Mouse (Mus musculus) neutrophil, adult 5-6 weeks (primary cell): ENCODE measurements around the gene Fcrla. TPM values are rescaled to one million over a fixed set of nuclear protein-coding genes. Genes with fewer than 3 reads are reported as not detected.
A peak's percentile ranks its signal among the peaks of the same experiment; 100 is the strongest.
"Not testable (repeated sequence)": the region's sequence is repeated elsewhere in the genome, so short reads cannot be mapped to it uniquely, and the experiment has no call there.

Source experiments
- ATAC-seq: fragments of 151-379, 151-347 bp; 2 replicates; pipeline ENCODE4 v1.8.0; 2017; ENCODE audit warnings: mild to moderate bottlenecking, moderate TSS enrichment; ENCODE audit not compliant: insufficient number of reproducible peaks, poor library complexity, low FRiP score, severe bottlenecking; ENCODE audit errors: extremely low read depth
- total RNA-seq: library from RNA; stranded (forward); fragments of 200-1000 nt; gene quantifications from 2 replicates; pipeline ENCODE4 v1.2.3, GENCODE M21; 2017

Fcrla gene
- 255 and 258 TPM in 2 replicates for total RNA-seq

DNA sequence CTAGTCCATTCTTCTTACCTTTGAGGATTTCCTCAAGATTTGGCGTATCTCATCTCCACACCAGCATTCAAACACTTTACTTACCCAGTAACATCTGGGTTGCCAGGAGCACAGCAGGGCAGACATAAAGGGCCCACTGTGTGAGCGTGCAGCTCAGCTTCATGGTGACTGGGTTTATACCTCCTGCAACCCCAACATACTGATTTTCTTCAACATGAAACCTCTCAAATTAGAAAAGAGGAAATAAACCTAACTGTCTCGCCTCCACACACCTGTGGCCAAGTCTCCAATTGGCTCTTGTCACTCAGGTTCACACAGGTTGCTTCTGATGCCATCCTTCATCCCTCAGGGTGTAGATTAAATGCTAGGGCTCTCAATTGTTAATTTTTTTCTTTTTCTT lies at the start of gene Fcrla:
Gene Fcrla (minus strand): TSS at position 206 of the 400 bp plus-strand sequence.
- ATAC-seq, result peak; percentile 34; the same call in 1 of the 2 replicates

- ATAC-seq, result no peak
Measured at GRCm38 (mm10) chr1:170976447-170976846, 49.1 kb upstream of the Fcrla start, which contains the start of gene Fcgr2b. TSS of gene Fcgr2b (minus strand) at chr1:170976547.

DNA sequence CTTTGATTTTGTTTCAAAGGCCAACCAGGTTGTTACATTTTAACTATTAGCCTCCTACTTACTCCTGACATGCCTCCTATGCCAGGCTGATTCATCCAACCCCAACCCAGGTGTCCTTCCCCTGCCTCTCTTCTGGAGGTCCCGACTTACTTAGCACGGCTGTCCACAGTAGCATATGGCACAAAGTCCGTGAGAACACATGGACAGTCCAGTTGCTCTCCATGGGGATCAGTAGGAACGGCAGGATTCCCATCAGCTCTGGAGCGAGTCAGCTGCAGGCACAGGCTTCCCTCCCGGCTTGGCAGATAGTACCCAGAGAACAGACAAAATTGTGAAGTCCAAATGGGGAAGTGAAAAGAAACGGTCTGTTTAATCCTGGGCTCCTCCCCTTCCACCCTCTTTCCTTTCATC lies 48.4 kb upstream of the Fcrla start:
- peak; percentile 87 for ATAC-seq

DNA sequence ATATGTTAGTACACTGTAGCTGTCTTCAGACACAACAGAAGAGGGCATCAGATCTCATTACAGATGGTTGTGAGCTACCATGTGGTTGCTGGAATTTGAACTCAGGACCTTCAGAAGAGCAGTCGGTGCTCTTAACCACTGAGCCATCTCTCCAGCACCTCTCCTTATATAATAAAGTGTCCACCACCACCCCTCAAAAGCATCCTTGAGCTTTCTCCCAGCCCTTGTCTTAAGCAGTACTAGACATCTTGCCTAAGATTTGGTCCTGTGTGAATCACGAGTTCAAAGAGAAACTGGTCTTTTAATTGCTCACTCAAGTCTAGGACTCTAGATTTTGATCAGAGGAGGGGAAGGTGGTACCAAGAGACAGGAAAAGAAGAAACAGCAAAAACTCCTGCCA lies 48.0 kb upstream of the Fcrla start:
- ATAC-seq, result not testable (repeated sequence)

GRCm38 (mm10) chr1:170974736-170975135 lies 47.4 kb upstream of the Fcrla start:
- no peak for ATAC-seq

GRCm38 (mm10) chr1:170974171-170974570 lies 46.8 kb upstream of the Fcrla start:
- ATAC-seq, result no peak

DNA sequence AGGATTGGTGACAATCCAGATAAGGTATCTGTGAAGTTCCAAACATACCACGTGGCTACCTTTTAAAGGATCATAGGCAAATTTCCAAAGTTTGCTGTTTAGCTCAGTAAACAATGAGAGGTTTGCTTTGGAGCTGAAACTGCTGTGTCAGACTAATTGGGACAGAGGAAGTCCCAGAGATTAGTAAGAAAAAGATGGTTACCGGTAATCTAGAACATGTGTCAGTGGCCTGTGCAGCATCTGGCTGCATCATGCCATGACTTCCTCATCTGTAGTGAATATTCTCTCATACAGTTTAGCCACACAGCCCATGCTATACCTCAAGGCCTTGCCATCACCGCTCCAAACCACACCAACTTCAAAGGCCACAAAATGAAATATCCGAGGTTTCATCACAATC lies 45.6 kb upstream of the Fcrla start:
- ATAC-seq, result peak; percentile 69

DNA sequence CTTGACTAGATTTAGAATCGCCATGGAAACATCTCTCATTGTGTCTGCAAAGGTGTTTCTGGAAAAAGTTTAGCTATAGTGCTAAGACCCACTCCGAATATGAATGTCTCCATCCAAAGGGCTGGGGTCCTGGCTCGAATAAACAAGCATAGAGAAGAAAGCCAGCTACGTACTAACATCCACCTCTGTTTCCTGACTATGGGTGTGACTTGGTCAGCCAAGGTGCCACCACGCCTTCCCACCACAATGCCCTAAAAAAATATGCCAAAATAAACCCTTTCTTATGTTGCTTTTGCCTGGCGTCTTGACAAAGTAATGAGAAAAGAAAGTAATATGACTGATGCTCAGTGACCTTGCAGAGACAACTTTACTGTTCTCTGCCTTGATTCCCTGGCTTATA lies 45.1 kb upstream of the Fcrla start:
- ATAC-seq, result no peak

GRCm38 (mm10) chr1:170968576-170968975 lies 41.2 kb upstream of the Fcrla start:
- ATAC-seq, result no peak

- peak; percentile 51 for ATAC-seq
Measured at GRCm38 (mm10) chr1:170967581-170967980, 40.2 kb upstream of the Fcrla start.

DNA sequence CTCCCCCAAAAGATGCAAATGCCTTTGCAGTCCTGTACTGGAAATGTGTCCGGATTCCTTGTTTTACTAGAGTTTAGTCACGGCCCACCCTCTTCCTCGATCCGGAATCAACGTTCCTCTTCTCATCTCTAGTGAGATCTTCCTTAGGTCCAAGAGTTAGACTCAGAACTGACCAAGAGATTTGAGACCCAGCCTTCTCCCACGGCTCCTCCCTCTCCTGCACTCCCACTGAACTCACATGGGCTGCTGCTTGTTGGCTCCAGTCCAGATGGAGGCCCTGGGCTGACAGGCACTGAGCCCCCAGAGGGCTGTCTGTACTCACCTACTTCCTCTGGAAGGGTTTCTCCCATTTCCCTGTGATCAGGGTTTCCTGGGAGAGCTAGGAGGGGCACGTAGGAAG lies 35.7 kb upstream of the Fcrla start:
- ATAC-seq, result no peak

GRCm38 (mm10) chr1:170962301-170962700 lies 34.9 kb upstream of the Fcrla start:
- no peak for ATAC-seq

DNA sequence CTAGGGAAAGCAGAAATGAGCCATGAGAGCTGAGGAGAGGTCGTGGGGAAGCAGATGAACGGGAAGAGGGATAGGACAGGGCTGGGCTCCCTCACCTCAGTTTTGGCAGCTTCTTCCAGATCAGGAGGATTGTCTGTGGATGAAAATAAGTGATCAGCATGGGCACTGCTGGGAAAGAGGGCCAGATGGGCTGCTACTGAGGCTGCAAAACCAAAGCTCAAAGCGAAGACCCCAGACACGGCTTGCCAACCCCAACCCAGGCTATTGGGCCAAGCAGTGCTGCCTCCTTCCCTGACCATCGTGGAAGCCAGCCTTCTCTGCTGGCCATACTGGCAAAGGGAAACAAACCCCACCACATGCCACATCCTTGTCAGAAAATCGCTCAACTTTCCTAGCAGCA lies 33.7 kb upstream of the Fcrla start:
- ATAC-seq, result no peak

- no peak for ATAC-seq
Measured at GRCm38 (mm10) chr1:170959791-170960190, 32.4 kb upstream of the Fcrla start.

DNA sequence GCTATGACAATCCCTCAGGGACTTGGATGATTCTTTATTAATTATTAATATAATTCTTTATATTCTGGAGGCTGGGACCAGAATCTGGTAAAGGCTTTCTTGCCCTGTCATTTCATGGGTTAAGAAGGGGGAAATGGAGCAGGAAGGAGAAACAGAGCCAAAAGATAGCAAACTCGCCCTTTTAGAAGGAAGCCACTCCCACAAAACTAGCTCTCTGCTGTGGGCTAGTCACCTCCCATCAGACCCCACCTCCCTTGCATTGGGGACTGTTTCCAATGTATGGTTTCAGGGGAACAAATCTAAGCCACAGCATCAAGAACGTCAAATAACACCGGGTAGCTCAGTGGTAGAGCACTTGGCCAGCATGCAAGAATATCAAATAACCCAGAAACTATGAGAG lies 30.8 kb upstream of the Fcrla start:
- ATAC-seq, result no peak

DNA sequence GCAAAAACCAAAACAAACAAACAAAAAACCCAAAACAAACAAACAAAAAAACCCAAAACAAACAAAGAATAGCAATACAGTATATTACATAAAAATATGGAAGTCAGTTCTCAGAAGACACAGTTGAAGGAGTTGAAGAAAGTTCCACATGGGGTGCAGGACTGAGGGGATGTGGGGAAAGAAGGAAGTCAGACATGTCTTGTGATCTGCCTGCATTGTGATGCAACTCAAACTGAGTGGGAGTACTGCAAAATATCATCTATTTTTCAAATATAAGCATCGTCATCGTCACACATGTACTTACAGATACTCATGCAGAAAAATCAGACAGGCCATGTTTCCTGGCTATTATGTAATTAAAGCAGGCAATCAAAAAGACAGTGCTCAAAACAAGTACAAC lies 25.8 kb upstream of the Fcrla start:
- ATAC-seq, result no peak

DNA sequence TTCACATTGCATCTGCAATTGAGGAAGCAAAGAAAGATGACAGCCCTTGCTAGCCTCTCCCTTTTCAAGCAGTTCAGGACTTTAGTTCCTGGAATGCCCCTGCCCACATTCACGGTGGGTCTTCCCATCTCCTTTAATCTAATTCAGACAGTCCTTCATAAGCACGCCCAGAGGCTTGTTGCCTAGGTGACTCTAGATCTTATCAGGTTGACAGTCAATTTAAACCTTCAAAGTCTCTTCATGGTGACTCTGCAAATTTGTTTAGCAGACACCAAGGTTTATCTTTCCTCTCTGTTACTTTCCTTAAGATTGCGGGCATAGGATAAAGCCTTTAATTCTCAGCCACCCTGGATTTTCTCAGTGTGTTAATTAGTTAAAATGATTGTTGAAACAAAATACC lies 23.4 kb upstream of the Fcrla start:
- no peak for ATAC-seq

DNA sequence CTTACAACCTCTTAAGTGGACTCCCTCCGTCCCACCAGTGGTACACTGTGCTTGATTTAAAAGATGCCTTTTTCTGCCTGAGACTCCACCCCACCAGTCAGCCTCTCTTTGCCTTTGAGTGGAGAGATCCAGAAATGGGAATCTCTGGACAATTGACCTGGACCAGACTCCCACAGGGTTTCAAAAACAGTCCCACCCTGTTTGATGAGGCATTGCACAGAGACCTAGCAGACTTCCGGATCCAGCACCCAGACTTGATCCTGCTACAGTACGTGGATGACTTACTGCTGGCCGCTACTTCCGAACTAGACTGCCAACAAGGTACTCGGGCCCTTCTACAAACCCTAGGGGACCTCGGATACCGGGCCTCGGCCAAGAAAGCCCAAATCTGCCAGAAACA lies 17.5 kb upstream of the Fcrla start:
- ATAC-seq, result not testable (repeated sequence)

DNA sequence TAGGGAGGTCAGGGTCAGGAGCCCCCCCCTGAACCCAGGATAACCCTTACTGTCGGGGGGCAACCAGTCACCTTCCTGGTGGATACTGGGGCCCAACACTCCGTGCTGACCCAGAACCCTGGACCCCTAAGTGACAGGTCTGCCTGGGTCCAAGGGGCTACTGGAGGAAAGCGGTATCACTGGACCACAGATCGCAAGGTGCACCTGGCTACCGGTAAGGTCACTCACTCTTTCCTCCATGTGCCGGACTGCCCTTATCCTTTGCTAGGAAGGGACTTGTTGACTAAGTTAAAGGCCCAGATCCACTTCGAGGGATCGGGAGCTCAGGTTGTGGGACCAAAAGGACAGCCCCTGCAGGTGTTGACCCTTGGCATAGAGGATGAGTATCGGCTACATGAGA lies 16.8 kb upstream of the Fcrla start:
- ATAC-seq, result not testable (repeated sequence)

DNA sequence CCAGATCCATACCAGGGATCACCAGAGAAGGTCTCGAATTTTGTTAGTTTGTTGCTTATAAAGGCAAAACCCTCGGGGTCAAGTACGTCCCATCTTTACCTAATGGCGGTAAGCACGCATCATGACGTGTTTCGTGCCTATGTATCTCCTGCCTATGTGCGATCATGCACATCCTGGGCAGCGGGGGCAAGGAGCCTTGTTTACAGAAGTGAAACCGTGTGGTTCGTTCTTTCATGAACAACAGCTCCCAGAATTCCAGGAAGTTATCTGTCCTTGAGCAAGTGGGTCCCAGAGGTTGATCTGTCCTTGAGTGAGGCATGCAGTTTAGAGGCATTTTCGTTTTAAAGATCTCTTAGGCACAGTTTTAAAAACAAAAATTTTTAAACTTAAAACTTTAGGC lies 11.9 kb upstream of the Fcrla start:
- ATAC-seq, result peak; percentile 33; the same call in 1 of the 2 replicates

- ATAC-seq, result peak; percentile 85
Measured at GRCm38 (mm10) chr1:170934383-170934782, 7.0 kb upstream of the Fcrla start.

GRCm38 (mm10) chr1:170933940-170934339 lies 6.6 kb upstream of the Fcrla start:
- ATAC-seq, result no peak
